In the genomic region with DNA sequence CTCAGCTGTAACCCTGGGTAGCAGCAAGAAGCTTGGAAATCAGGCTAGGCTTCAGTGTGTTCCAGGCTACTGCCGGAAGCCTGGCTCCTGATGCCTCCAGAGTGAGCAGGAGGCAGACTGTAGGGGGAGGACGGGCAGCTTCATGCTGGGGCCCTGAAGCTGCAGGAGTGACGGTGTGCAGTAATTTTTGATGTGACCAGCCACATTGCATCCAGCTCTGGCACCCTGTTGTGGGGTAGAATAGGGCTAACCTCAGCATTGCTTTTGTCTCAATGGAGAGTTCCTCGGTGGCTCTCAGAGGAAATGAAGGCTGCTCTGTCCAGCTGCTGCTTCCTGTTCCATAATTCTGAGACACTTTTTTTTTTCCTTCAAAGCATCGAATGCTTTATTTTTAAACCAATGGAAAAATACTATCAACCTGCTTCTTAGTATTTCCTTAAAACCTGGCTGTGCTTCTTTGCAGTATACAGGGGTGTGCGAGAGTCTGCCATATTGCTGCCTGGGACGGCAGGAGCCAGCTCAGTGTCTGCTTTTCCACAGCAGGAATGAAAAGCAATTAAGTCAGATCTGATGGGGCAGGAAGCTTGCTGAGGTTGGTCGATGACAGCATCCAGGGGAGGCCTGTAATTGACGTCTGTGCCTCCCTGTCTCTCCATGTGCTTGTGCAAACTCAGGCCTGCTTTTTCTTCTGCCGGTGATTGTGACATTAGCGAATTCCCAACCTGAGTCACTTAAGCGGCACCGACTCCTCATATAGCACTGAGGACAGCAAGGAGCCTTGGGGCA, we compare ENCODE assay signal across 8 mouse cellular contexts.
A peak's percentile ranks its signal among the peaks of the same experiment; 100 is the strongest.
DNase-seq lines count a peak whose midpoint lies in the region; ATAC-seq and TF ChIP-seq lines count a peak whose summit lies in the region.

No protein-coding gene starts in this region.

- H3K9me3 ChIP-seq in neural tube, embryonic 11.5 days (ENCODE audit: control insufficient read depth, low read length) = no peaks in the 10 kb centered on the region
- H3K9me3 ChIP-seq in forebrain, embryonic 14.5 days (replicated peaks; ENCODE audit: control insufficient read depth, low read length) = no peaks in the 10 kb centered on the region
- H3K9me3 ChIP-seq in limb, embryonic 12.5 days = no peaks in the 10 kb centered on the region
- H3K9me3 ChIP-seq in stomach, postnatal 0 days (ENCODE audit: control insufficient read depth, low read length) = no peaks in the 10 kb centered on the region

- no peaks in the 10 kb centered on the region for H3K36me3 ChIP-seq in neural tube, embryonic 11.5 days (ENCODE audit: control insufficient read depth, insufficient read depth, low read length)
- no peaks in the 10 kb centered on the region for H3K36me3 ChIP-seq in forebrain, embryonic 14.5 days (ENCODE audit: control insufficient read depth, insufficient read depth, low read length)
- H3K36me3 ChIP-seq in limb, embryonic 12.5 days = no peaks in the 10 kb centered on the region
- H3K36me3 ChIP-seq in stomach, postnatal 0 days (ENCODE audit: control insufficient read depth, insufficient read depth, low read length) = no peaks in the 10 kb centered on the region

- H3K4me2 ChIP-seq in neural tube, embryonic 11.5 days (ENCODE audit: low read depth) = no peak overlapping the region
- 0 out of 2 replicates have a peak overlapping the region, but pooled peaks have one; percentile 12 for H3K4me2 ChIP-seq in forebrain, embryonic 14.5 days (ENCODE audit: low read length)
- no peak overlapping the region for H3K4me2 ChIP-seq in limb, embryonic 12.5 days
- no peak overlapping the region for H3K4me2 ChIP-seq in stomach, postnatal 0 days (replicated peaks; ENCODE audit: low read depth)

- no peaks in the 10 kb centered on the region for H3K27me3 ChIP-seq in neural tube, embryonic 11.5 days (ENCODE audit: control insufficient read depth, insufficient read depth, low read length)
- H3K27me3 ChIP-seq in forebrain, embryonic 14.5 days (replicated peaks; ENCODE audit: control insufficient read depth, insufficient read depth, low read length) = no peaks in the 10 kb centered on the region
- no peaks in the 10 kb centered on the region for H3K27me3 ChIP-seq in limb, embryonic 12.5 days
- no peaks in the 10 kb centered on the region for H3K27me3 ChIP-seq in stomach, postnatal 0 days (ENCODE audit: control insufficient read depth, insufficient read depth, low read length)

- 19% methylated on average over 13 of the region's 13 CpGs for WGBS in neural tube, embryonic 11.5 days
- WGBS in forebrain, embryonic 14.5 days = 25% methylated on average over 13 of the region's 13 CpGs
- 19% methylated on average over 13 of the region's 13 CpGs for WGBS in limb, embryonic 12.5 days
- WGBS in stomach, postnatal 0 days = 36% methylated on average over 13 of the region's 13 CpGs

- no peak for TF ChIP-seq CTCF in stomach, postnatal 0 days (IDR thresholded peaks at IDR 0.05; ENCODE audit: low read depth)

- DNase-seq in neural tube, embryonic 11.5 days (ENCODE audit: low spot score) = no peak
- no peak for DNase-seq in neural tube, embryonic 10.5 days (ENCODE audit: extremely low spot score, low spot score)
- peak; percentile 46 for DNase-seq in forebrain, embryonic 14.5 days (ENCODE audit: low spot score)
- DNase-seq in stomach, postnatal 0 days (ENCODE audit: low spot score) = no peak
- DNase-seq in ovary, postnatal 14 days (ENCODE audit: low spot score) = no peak
- DNase-seq in left cerebral cortex, postnatal 36 days (ENCODE audit: low spot score in 2 of 2) = no peak
- DNase-seq in layer of hippocampus, postnatal 14 days (ENCODE audit: low spot score in 2 of 2) = no peak

- ATAC-seq in neural tube, embryonic 11.5 days (ENCODE audit: insufficient read depth, low FRiP score, low TSS enrichment) = peak; percentile 31; the same call in 1 of the 2 replicates
- peak; percentile 40; the same call in 1 of the 2 replicates for ATAC-seq in forebrain, embryonic 14.5 days
- ATAC-seq in limb, embryonic 12.5 days (ENCODE audit: insufficient number of reproducible peaks, insufficient read depth, low FRiP score, low TSS enrichment, low read depth) = no peak; the same call in 1 of the 2 replicates
- peak; percentile 69 for ATAC-seq in stomach, postnatal 0 days (ENCODE audit: low FRiP score, low TSS enrichment)

- H3K9ac ChIP-seq in neural tube, embryonic 11.5 days (ENCODE audit: low read length) = peak overlapping the region; percentile 29
- peak overlapping the region; percentile 21; the same call in 1 of the 2 replicates for H3K9ac ChIP-seq in forebrain, embryonic 14.5 days (ENCODE audit: low read length)
- no peak overlapping the region; the same call in 1 of the 2 replicates for H3K9ac ChIP-seq in limb, embryonic 12.5 days (replicated peaks)
- H3K9ac ChIP-seq in stomach, postnatal 0 days (ENCODE audit: low read length) = no peak overlapping the region

- H3K4me1 ChIP-seq in neural tube, embryonic 11.5 days (ENCODE audit: control insufficient read depth, insufficient read depth, low read length) = peaks cover 5% of the 10 kb centered on the region
- H3K4me1 ChIP-seq in forebrain, embryonic 14.5 days (ENCODE audit: control insufficient read depth, insufficient read depth, low read length) = peaks cover 10% of the 10 kb centered on the region
- H3K4me1 ChIP-seq in limb, embryonic 12.5 days (replicated peaks) = peaks cover 30% of the 10 kb centered on the region
- peaks cover 7% of the 10 kb centered on the region for H3K4me1 ChIP-seq in stomach, postnatal 0 days (replicated peaks; ENCODE audit: control insufficient read depth, insufficient read depth)

- peak overlapping the region; percentile 39; the same call in 1 of the 2 replicates for H3K27ac ChIP-seq in neural tube, embryonic 11.5 days (ENCODE audit: low read depth, low read length)
- H3K27ac ChIP-seq in forebrain, embryonic 14.5 days (ENCODE audit: low read depth, low read length) = peak overlapping the region; percentile 41
- peak overlapping the region; percentile 64; the same call in 1 of the 2 replicates for H3K27ac ChIP-seq in limb, embryonic 12.5 days
- H3K27ac ChIP-seq in stomach, postnatal 0 days (replicated peaks) = peak overlapping the region; percentile 65

- no peak for TF ChIP-seq EP300 in stomach, postnatal 0 days (optimal IDR thresholded peaks at IDR 0.05)

- intact Hi-C loops in left cerebral cortex, postnatal 36 days (cut with DNase I) = no loop called here

- no peak overlapping the region for H3K4me3 ChIP-seq in neural tube, embryonic 11.5 days (ENCODE audit: low read depth, low read length)
- H3K4me3 ChIP-seq in forebrain, embryonic 14.5 days (ENCODE audit: low read depth, low read length) = no peak overlapping the region
- no peak overlapping the region for H3K4me3 ChIP-seq in limb, embryonic 12.5 days (replicated peaks)
- H3K4me3 ChIP-seq in stomach, postnatal 0 days (ENCODE audit: low read depth, low read length) = no peak overlapping the region

Comparison
In these comparisons a context has a peak if more than half of its experiments do, and no peak if none do; other contexts are left out.
1. H3K9ac ChIP-seq: peak in neural tube, embryonic 11.5 days (single experiment) and forebrain, embryonic 14.5 days (single experiment); none in limb, embryonic 12.5 days (single experiment) and stomach, postnatal 0 days (single experiment).
2. Peak in every context shown above with its lines, with median percentiles within 50 percentile points of each other: H3K27ac ChIP-seq.